ENCODE assay signal across 8 mouse cellular contexts in the genomic region with DNA sequence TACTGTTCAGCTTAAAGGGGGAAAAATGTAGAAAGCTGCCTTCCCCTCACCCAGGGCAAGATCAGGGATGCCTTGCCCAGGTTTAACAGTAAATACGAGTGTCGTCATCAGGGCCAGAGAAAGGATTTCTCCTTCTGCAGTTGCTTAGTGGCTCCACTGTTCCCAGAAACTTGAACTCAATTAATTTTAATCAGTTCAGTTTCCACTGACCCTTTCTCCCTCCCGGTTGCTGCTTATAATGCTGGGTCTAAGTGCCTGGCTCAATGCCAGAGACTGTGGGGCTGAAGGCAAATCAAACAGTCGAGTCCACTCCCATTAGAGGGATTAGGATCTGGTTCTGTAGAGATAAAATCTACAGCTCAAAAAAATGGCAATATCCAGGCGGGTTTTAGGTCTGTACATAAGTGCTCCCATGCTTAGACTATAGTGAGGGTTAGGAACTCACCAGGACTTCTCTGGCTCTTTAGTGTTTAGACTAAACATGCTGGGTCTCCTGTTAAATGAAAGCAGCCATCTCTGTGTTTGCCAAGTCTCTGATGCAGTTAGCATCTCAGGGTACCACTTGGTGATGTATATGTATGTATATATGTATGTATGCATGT.
DNase-seq lines count a peak whose midpoint lies in the region; ATAC-seq and TF ChIP-seq lines count a peak whose summit lies in the region.

No protein-coding gene starts in this region.

- H3K9ac ChIP-seq in forebrain, embryonic 11.5 days (ENCODE audit: low read length), result no peak overlapping the region
- no peak overlapping the region for H3K9ac ChIP-seq in neural tube, embryonic 15.5 days (replicated peaks)

- H3K4me3 ChIP-seq in layer of hippocampus, adult 2 months, result no peak overlapping the region
- no peak overlapping the region for H3K4me3 ChIP-seq in forebrain, embryonic 11.5 days (ENCODE audit: low read depth, low read length)
- H3K4me3 ChIP-seq in neural tube, embryonic 15.5 days (replicated peaks), result no peak overlapping the region

- H3K27me3 ChIP-seq in forebrain, embryonic 11.5 days (ENCODE audit: control insufficient read depth, insufficient read depth, low read length), result no peaks in the 10 kb centered on the region
- H3K27me3 ChIP-seq in neural tube, embryonic 15.5 days (replicated peaks), result no peaks in the 10 kb centered on the region

- TF ChIP-seq CTCF in layer of hippocampus, adult 2 months (conservative IDR thresholded peaks at IDR 0.05), result no peak

- no peak for DNase-seq in layer of hippocampus, adult 2 months (ENCODE audit: low spot score in 2 of 2)
- DNase-seq in layer of hippocampus, adult 18-20 months (ENCODE audit: low spot score in 2 of 2), result no peak
- no peak for DNase-seq in forebrain, embryonic 11.5 days (ENCODE audit: low spot score)
- DNase-seq in kidney, postnatal 10 days, result peak; percentile 67
- no peak for DNase-seq in left cerebral cortex, postnatal 25 days (ENCODE audit: low spot score in 2 of 2)
- no peak for DNase-seq in adrenal gland, adult 2 months
- no peak for DNase-seq in gastrocnemius, postnatal 10 days

- peaks cover 7% of the 10 kb centered on the region for H3K36me3 ChIP-seq in forebrain, embryonic 11.5 days (ENCODE audit: control insufficient read depth, insufficient read depth, low read length)
- peaks cover 17% of the 10 kb centered on the region for H3K36me3 ChIP-seq in neural tube, embryonic 15.5 days

- WGBS in forebrain, embryonic 11.5 days, result 49% methylated on average over 5 of the region's 5 CpGs
- 34% methylated on average over 5 of the region's 5 CpGs for WGBS in neural tube, embryonic 15.5 days

- peak; percentile 50; the same call in 1 of the 2 replicates for ATAC-seq in forebrain, embryonic 11.5 days (replicated peaks; ENCODE audit: low FRiP score)
- ATAC-seq in neural tube, embryonic 15.5 days (ENCODE audit: low FRiP score), result no peak

- intact Hi-C loops in left cerebral cortex, postnatal 25 days (cut with DNase I), result no loop called here

- 0 out of 2 replicates have a peak, but pooled peaks cover 2% of the 10 kb centered on the region for H3K4me1 ChIP-seq in forebrain, embryonic 11.5 days (replicated peaks; ENCODE audit: control insufficient read depth, insufficient read depth, low read length)
- peaks cover 9% of the 10 kb centered on the region for H3K4me1 ChIP-seq in neural tube, embryonic 15.5 days

- peak overlapping the region; percentile 37; the same call in 1 of the 2 replicates for H3K27ac ChIP-seq in layer of hippocampus, adult 2 months
- H3K27ac ChIP-seq in forebrain, embryonic 11.5 days (ENCODE audit: low read depth, low read length), result 0 out of 2 replicates have a peak overlapping the region, but pooled peaks have one; percentile 46
- 0 out of 2 replicates have a peak overlapping the region, but pooled peaks have one; percentile 6 for H3K27ac ChIP-seq in neural tube, embryonic 15.5 days (replicated peaks)

- H3K4me2 ChIP-seq in forebrain, embryonic 11.5 days (ENCODE audit: low read depth, low read length, severe bottlenecking), result no peak overlapping the region
- H3K4me2 ChIP-seq in neural tube, embryonic 15.5 days, result no peak overlapping the region

- no peaks in the 10 kb centered on the region for H3K9me3 ChIP-seq in forebrain, embryonic 11.5 days (ENCODE audit: control insufficient read depth, low read length)
- H3K9me3 ChIP-seq in neural tube, embryonic 15.5 days (replicated peaks), result no peaks in the 10 kb centered on the region
